Mouse (Mus musculus) megakaryocyte, adult 5-6 weeks (primary cell): ENCODE measurements at regions not wholly inside any gene's neighbourhood (a gene's known extent, or its start where the extent isn't known, plus 50 kb on each side); places are given as distances from the start of the nearest gene placed in this dataset.
A peak's percentile ranks its signal among the peaks of the same experiment; 100 is the strongest.

Experiments used
- ATAC-seq: 2 replicates; pipeline ENCODE4 v1.8.0; 2016; ENCODE audit warnings: mild to moderate bottlenecking, inconsistent platforms; ENCODE audit not compliant: poor library complexity, severe bottlenecking

DNA sequence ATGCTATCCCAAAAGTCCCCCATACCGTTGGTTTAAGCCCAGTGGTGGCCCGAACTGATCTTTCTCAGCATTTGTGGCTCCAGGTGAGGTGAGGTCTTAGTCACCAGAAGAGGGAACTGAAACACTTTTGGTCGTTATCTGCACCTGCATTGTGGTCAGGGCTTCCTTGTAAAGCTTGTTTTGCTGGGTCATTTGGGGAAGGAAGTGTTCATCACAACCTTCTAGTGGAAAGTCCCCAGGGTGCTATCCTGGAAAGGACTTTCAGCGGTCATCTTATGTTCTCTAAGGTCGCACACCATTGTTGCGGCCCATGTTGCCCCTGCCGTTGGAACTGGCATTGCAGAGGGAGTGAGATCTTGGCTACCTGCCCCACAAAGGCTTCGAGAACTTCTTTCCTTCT lies 651.5 kb upstream of the Pcdh9 start:
- peak; percentile 18; the same call in 1 of the 2 replicates for ATAC-seq

DNA sequence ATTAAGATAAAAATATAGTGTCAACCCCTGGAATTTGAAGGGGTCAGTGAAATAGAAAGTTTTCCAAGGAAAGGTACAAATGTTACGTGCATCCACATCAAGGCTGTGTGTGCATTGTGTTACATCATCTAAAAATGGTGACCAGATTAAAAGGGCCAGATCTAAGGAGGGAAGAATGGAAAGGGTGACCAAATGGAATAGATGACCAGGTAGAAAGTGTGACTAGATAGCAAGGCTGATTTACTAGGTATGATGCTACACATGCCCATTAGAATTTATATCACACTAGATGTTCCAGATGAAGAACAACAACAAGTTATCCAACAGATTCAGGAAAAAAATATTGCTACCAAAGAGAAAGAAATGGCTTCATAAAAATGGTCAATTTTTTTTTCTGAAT lies 635.2 kb upstream of the Pcdh9 start:
- ATAC-seq = no peak

DNA sequence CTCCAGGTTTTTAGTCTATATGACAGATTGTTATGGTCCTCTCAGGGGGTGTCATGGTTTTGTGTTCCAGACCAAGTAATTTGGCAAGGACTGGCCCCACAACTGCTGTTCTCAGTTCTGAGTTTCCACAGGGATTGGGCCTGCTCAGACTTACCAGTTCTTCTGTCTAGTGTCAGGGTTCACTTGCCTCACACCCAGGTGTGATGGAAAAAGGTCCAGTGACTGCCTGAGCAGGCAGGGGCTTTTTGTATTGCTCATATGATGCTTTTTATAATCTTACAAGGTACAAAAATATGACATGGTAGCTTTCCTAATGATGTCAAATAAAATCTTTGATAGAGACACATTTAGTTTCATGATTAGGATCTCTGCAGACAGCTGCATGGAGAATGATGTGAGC lies 634.8 kb upstream of the Pcdh9 start:
- no peak for ATAC-seq

DNA sequence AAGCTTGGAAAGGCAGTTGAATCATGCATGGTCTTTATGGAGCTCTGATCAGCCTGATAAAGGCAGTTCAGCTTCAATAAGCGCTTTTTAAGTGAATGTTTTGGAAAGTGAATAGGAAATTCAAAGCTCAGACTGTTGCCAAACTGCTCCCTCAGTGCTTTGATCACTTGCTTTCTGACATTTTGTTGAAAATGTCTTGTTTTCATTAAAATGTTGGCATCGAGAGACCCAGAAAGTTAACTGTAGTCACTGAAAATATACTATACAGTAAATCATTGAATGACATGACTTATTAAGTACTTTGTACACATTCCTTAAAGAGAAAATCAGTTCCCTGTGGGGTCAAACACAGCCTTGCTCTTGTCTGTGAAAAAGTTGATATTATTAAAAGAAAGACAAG lies 631.5 kb upstream of the Pcdh9 start:
- ATAC-seq = no peak

DNA sequence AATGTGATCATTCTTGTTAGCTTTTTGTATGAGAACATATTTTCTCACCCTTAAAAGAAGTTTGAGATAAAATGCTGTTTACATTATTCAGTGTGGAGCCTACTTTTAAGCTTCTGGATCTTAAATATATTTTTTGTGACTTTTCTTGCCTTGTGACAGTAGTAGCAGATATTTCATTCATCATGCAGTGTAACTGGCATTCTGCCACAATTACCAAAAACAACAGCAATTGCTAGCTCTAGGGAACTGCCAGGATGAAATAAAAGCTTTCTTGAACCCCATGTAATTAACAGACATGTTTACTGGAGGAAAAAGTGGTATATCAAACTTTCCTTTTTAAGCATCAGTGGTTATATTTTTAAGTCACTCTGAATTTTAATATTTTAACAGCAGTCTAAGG lies 600.9 kb upstream of the Pcdh9 start:
- ATAC-seq = no peak

DNA sequence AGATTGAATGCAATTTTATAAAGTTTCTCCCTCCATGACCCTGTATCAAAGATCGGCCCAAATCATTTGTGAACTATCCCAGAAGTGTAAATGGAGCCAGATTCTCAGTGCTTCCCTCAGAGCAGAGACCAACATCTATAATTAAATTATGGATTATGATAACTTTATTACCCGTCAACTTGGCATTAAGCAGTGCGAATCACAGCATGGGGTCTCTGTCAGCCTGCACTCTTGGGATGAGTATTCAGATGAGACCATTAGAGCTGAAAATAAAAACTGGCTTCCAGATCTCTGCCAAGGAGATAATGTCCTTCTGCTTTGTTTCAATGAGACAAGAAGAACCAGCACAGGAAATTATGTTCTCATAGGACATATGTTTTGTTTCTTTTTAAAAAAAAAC lies 585.4 kb upstream of the Pcdh9 start:
- no peak for ATAC-seq

DNA sequence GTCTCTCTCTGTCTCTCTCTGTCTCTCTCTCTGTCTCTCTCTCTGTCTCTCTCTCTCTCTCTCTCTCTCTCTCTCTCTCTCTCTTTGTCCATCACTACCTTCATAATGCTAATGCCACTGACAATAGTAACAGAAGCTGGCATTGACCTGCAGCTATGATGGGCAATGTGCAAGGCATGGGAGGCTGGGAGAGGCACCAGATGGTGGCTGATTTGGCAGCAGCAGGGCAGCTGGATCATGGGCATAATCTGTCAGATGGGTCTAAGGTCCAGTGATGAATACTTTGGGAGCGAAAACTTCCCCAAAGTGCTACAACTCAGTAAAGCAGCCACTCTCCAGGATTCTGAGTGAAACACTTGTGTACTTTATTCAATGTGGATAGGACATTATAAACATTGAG lies 582.7 kb upstream of the Pcdh9 start:
- ATAC-seq = no peak

DNA sequence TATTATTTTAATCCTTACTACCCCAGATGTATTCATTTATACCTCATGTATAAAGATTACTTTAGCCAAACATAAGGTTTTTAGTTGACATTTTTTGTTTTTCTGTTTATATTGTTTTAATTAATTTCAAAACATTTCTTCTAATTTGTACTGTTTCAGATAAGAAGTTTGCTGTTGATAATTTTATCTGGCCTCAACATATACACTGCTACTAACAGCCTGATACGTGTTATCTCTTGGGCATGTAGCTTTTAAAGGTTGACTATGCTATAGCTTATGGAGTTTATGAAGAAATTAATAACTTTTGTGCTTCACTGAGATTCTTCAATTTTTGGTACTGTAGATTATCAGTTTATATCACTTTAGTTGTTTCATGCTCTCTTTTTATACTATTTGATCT lies 555.5 kb upstream of the Pcdh9 start:
- ATAC-seq = no peak

DNA sequence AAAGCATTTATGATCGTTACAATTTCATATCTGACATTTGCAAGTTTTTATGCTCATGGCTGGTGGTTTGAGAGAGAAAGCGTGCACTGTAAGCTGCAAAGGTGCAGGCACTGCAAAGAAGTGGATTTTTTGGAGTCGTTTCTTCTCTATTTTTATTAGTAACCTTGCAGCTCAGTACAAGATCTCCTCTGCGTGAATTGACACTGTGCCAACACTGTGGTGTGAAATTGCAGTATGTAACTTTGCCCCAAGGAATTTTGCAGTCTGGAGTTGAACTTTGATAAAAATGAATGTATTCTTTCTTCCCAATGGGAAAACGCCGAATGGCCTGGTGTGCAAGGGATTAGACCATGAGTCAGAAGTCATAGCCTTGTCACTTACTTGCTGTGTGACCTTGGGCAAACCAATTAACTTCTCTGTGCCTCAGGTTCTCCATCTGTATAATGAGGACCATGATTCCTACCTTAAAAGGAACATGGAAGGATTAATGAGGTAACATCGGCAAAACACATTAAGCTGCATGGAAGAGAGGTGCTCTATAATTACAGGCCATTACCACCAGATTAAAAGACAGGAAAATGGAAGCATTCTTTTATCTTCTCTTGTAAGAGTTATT lies 543.0 kb upstream of the Pcdh9 start:
- no peak for ATAC-seq

DNA sequence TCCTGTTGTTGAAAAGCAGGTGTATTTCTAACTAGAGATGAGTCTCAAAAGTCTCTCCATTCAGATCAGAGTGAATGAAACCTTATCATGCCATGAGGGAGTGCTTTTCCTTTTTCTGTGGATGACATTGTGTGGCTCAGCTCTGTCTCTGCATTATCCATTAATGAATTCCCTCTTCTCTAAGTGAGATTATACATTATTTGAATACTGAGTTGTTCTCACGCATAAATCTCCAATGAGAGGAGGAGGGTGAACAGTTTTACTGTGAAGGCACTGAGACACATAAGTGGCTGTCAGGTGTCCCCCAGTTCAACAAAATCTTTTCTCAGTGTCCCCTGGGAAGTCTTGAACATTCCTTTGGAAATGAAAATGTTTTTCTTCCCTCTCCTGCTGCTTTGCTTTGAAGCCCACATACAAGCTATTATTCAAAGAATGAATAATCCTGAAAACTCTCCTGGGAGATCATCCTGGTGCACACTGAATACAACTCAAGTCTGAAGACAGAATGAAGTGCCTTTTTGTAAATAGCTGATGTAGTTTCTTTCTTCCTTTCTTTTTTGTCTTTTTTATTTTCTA lies 537.2 kb upstream of the Pcdh9 start:
- ATAC-seq = no peak
